Mouse (Mus musculus): ENCODE results near the gene Tppp. TPM values are rescaled to one million over a fixed set of nuclear protein-coding genes. Genes with fewer than 3 reads are reported as not detected.
"Not testable (repeated sequence)": the region's sequence is repeated elsewhere in the genome, so short reads cannot be mapped to it uniquely, and the experiment has no call there.

The Tppp gene
- total RNA-seq, 2 experiments from 2014 or later, result 8.5 to 15.4 TPM

GRCm38 (mm10) chr13:74019006-74019405 is 9.8 kb downstream of the Tppp start:
- not testable (repeated sequence) for DNase-seq (ENCODE audit: low spot score in 2 of 2)

- no peak for DNase-seq (ENCODE audit: low spot score in 2 of 2)
Measured at GRCm38 (mm10) chr13:74025151-74026081, 16.2 kb downstream of the Tppp start.

GRCm38 (mm10) chr13:74026215-74026614 is 17.0 kb downstream of the Tppp start:
- DNase-seq (ENCODE audit: low spot score in 2 of 2), result peak in 1 of 2 experiments; percentile 18

GRCm38 (mm10) chr13:74028116-74028515 is 18.9 kb downstream of the Tppp start:
- DNase-seq (ENCODE audit: low spot score in 2 of 2), result no peak

- DNase-seq (ENCODE audit: low spot score in 2 of 2), result no peak
Measured at GRCm38 (mm10) chr13:74029013-74029412, 19.8 kb downstream of the Tppp start.

GRCm38 (mm10) chr13:74030691-74031090 is 21.5 kb downstream of the Tppp start:
- DNase-seq (ENCODE audit: low spot score in 2 of 2), result peak in 1 of 2 experiments; percentile 28

- peak in 1 of 2 experiments; percentile 13 for DNase-seq (ENCODE audit: low spot score in 2 of 2)
Measured at GRCm38 (mm10) chr13:74031133-74031532, 21.9 kb downstream of the Tppp start.

- no peak for DNase-seq (ENCODE audit: low spot score in 2 of 2)
Measured at GRCm38 (mm10) chr13:74034756-74035155, 25.5 kb downstream of the Tppp start.

GRCm38 (mm10) chr13:74035776-74036175 is 26.6 kb downstream of the Tppp start:
- DNase-seq (ENCODE audit: low spot score in 2 of 2), result peak in 1 of 2 experiments; percentile 23

GRCm38 (mm10) chr13:74039926-74040325 is 30.7 kb downstream of the Tppp start:
- no peak for DNase-seq (ENCODE audit: low spot score in 2 of 2)

- no peak for DNase-seq (ENCODE audit: low spot score in 2 of 2)
Measured at GRCm38 (mm10) chr13:74056194-74056593, 47.0 kb downstream of the Tppp start.

GRCm38 (mm10) chr13:74058081-74058480 is 48.9 kb downstream of the Tppp start:
- no peak for DNase-seq (ENCODE audit: low spot score in 2 of 2)

- peak; percentile 90 to 92 for DNase-seq (ENCODE audit: low spot score in 2 of 2)
Measured at GRCm38 (mm10) chr13:74061613-74062377, 52.6 kb downstream of the Tppp start, which contains the start of gene Cep72. Gene Cep72, minus strand, starts transcription at chr13:74062299.

GRCm38 (mm10) chr13:74062378-74063128 is 53.3 kb downstream of the Tppp start:
- DNase-seq (ENCODE audit: low spot score in 2 of 2), result no peak

- DNase-seq (ENCODE audit: low spot score in 2 of 2), result no peak
Measured at GRCm38 (mm10) chr13:74063340-74064050, 54.3 kb downstream of the Tppp start.

- DNase-seq (ENCODE audit: low spot score in 2 of 2), result no peak
Measured at GRCm38 (mm10) chr13:74066576-74066975, 57.4 kb downstream of the Tppp start.

- not testable (repeated sequence) for DNase-seq (ENCODE audit: low spot score in 2 of 2)
Measured at GRCm38 (mm10) chr13:74071244-74071643, 62.0 kb downstream of the Tppp start.

- no peak for DNase-seq (ENCODE audit: low spot score in 2 of 2)
Measured at GRCm38 (mm10) chr13:74071714-74072113, 62.5 kb downstream of the Tppp start.

- no peak for DNase-seq (ENCODE audit: low spot score in 2 of 2)
Measured at GRCm38 (mm10) chr13:74073369-74073768, 64.2 kb downstream of the Tppp start.
